Mouse (Mus musculus) kidney, embryonic 14.5 days (tissue): ENCODE data around the gene Gm27179. TPM values are rescaled to one million over a fixed set of nuclear protein-coding genes. Genes with fewer than 3 reads are reported as not detected.

Source experiments
- polyA plus RNA-seq: library from polyadenylated mRNA; unstranded; fragments of >200 nt; fragmentation: Nextera tagmentation; extraction: Ambion mirVana; gene quantifications from 2 replicates; pipeline ENCODE4 v1.2.1, GENCODE M21; 2014

Gene Gm27179
- polyA plus RNA-seq, 1 experiment from 2014 or later, result not detected

Other genes starting within 250 kb of the Gm27179 start
- gene Synb, start 218.2 kb downstream of the Gm27179 start, polyA plus RNA-seq, result not detected in 2 replicates
- not detected in 2 replicates for gene Gm16867, start 9.2 kb downstream of the Gm27179 start, polyA plus RNA-seq
- 10.4 and 16.7 TPM in 2 replicates for gene Entpd4b, start 42.9 kb upstream of the Gm27179 start, polyA plus RNA-seq